Mouse (Mus musculus): Measurements from ENCODE around the gene Atp5g1. TPM values are rescaled to one million over a fixed set of nuclear protein-coding genes. Genes with fewer than 3 reads are reported as not detected.

Atp5g1 gene
- 10 to 100 TPM; 90.1 to 93.2 TPM for total RNA-seq (2023)

DNA sequence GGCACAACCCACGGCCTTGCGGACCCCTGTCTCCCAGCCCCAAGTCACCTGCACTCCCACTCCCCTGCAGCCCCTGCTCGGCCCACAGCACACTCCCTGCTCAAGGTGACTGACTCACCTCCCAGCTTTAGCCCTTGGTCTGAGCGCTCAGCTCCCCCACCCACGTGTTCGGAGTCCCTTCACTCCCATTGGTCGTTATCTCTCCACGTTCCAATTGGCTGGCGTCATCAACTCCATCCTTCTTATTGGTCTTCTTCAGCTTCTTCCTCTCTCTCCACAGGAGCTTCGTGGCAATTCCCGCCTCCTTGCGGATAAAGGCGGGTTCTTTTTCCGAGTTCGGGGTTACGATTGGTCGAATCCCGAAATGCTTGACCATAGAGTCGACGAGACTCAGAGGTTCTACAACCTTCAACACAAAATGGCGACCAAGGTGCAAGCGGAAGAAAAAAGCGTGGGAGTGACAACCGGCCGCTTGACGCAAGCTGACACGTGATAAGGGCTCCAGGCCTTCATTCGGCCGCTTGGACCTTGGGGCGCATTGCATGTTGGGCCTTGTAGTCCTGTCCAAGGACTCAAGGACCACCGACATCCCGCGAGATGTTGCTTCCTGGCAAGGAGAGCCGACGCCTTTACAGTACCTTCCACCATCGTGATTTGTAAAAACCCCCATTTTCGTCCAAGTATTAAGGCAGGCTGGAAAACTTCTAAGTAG is at the start of gene Atp5g1:
TSS of gene Atp5g1 (minus strand) at position 162 of the 712 bp plus-strand sequence.

DNA sequence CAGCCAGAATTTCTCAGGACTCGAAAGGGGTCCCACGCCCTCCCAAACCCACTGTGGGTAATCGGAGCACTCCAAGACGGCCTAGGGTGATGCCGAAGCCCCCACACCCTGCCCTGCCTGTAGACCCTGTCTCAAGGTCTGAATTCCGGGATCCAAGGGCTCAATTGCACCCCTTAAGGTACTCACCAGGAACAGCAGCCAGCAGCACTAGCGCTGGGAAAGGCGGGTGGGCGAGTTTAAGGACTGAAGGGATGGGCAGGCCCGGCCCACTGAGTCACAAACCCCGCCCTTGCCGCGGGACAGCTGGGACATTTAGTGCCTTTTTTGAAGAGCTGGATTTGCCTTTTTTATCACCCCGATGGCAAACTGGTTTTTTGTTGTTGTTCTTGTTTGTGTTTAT is 36.3 kb upstream of the Atp5g1 start, which contains the start of gene Calcoco2:
TSS of gene Calcoco2 (minus strand) at position 214 of the 400 bp plus-strand sequence.

DNA sequence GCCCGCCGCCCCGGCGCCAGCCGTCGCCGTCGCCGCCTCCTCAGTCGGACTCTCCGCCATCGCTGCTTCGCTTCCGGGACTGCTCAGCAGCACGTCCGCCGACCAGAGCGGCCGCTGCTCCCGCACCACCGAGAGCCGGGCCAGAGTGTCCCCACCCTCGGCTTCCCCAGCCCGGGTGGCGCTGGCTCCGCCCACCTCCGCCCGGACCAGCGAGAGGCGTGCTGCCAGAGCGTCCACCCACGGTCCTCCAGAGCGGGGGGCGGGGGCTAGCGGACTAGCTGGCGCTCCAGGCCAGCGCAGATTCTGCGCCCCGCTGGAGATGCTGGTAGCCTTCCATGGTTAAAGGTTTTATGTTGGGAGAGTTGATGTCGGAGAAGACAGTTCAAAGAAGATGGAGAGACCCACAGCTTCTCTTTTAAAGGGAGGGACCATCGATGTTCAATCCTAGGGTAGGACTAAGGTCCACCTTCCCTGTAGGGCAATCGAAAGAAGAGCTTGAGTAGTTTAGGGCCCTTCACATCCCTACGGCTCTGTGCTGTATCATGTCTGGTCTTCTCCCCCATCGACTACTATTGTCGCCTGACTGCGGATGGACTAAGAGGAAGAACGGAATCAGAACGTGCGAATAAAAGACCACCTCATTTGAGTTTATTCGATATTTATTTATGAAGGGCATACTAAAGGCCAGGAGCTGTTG is 10.1 kb downstream of the Atp5g1 start, which contains the start of gene Ube2z:
TSS of gene Ube2z (minus strand) at position 174 of the 697 bp plus-strand sequence.

DNA sequence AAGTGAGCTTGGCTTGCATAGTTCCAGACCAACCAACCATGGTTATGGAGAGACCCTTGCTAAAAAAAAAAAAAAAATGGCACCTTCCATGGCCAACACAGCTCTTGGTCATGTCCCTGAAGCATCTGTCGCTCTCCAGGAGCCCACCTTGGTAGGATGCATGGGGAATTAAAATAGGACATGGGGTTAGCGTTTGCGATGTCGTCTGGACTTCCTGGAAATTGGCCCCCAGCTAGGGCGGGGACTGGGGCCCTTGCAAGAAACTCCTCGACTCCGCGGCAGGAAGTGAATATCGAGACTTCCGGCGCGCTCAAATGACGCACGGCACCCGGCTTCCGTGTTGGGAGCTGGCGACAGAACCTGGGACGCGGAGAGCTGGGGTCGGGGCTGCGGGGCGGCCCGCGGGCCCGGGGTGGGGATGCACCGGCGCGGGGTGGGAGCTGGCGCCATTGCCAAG is 40.8 kb downstream of the Atp5g1 start, which contains the start of gene Snf8:
TSS of gene Snf8 (plus strand) at position 290 of the 457 bp plus-strand sequence.

Other genes starting within 250 kb of the Atp5g1 start
- 10 to 100 TPM; 20.5 to 30.0 TPM for gene Gngt2, start 238.5 kb downstream of the Atp5g1 start, total RNA-seq (2023)
- 10 to 100 TPM in 1 of 2 experiments, 1 to 10 TPM in 1; 9.6 to 17.9 TPM for gene Abi3, start 233.2 kb downstream of the Atp5g1 start, total RNA-seq (2023)
- not detected for gene B4galnt2, start 160.8 kb downstream of the Atp5g1 start, total RNA-seq (2023)
- gene Igf2bp1, start 69.7 kb downstream of the Atp5g1 start, total RNA-seq (2023), result not detected
- gene Gip, start 51.1 kb downstream of the Atp5g1 start, total RNA-seq (2023), result not detected
- 10 to 100 TPM; 53.3 to 63.4 TPM for gene Snf8, start 40.8 kb downstream of the Atp5g1 start, total RNA-seq (2023)
- gene Ube2z, start 10.3 kb downstream of the Atp5g1 start, total RNA-seq (2023), result 10 to 100 TPM; 32.3 to 33.4 TPM
- not detected for gene Calcoco2, start 36.3 kb upstream of the Atp5g1 start, total RNA-seq (2023)
- not detected for gene Ttll6, start 58.1 kb upstream of the Atp5g1 start, total RNA-seq (2023)
- not detected for gene Hoxb13, start 118.6 kb upstream of the Atp5g1 start, total RNA-seq (2023)
- gene Hoxb9, start 195.8 kb upstream of the Atp5g1 start, total RNA-seq (2023), result not detected
- gene Hoxb8, start 206.2 kb upstream of the Atp5g1 start, total RNA-seq (2023), result not detected
- not detected for gene Hoxb7, start 211.0 kb upstream of the Atp5g1 start, total RNA-seq (2023)
- not detected for gene Hoxb6, start 216.8 kb upstream of the Atp5g1 start, total RNA-seq (2023)
- not detected for gene Hoxb5, start 227.7 kb upstream of the Atp5g1 start, total RNA-seq (2023)
- 1 to 10 TPM; 4.1 to 4.5 TPM for gene Hoxb4, start 242.6 kb upstream of the Atp5g1 start, total RNA-seq (2023)
- gene Hoxb3, start 247.7 kb upstream of the Atp5g1 start, total RNA-seq (2023), result 1 to 10 TPM in 1 of 2 experiments, under 1 TPM in 1; 0.84 to 1.8 TPM